Mouse (Mus musculus): ENCODE data around the gene Pex11b.
"Not testable (repeated sequence)": the region's sequence is repeated elsewhere in the genome, so short reads cannot be mapped to it uniquely, and the experiment has no call there.

Pex11b gene

DNA sequence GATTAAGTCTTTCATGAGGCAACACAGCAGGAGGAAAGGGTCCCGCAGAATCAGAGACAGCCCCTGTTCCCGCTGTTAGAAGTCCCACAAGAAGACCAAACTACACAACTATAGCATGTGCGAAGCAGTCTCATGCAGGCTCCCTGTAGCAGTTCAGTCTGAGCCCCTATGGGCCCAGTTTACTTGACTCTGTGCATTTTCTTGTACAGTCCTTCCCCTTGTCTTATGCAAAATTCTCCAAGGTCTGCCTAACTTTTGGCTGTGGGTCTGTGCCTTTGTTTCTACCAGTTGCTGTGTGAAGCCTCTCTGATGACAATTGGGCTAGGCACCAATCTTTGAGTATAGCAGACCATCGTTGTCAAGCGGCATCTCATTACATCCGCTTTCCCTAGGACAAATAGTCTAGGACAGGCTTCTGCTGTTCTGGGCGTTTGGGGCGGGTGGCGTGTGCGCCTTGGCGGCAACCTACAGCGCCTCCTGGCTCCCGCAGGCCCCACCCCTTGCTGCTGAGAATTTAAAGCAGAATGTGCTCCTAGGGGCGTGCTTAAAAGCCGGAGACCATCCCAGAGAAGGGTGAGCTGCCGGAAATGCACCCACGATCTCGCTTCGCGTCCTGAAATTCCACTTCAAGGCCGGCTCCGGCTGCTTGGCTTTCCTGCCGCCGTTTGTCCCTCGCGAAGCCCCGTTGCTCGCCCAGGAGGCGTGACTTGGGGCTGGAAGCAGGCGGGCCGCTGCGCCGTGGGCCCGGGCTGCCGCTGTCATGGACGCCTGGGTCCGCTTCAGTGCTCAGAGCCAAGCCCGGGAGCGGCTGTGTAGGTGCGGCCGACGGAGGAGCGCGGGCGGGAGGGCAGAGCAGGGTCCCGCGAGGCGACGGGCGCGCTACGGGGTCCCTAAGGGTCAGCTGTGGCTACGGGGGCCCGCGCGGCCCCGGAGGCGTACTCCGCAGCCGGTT is at the start of gene Pex11b, which contains the start of gene Gm42957:
TSS of gene Pex11b (plus strand) at position 449 of the 952 bp plus-strand sequence.
TSS of gene Gm42957 (plus strand) at position 547 of the 952 bp plus-strand sequence.
- peak; percentile 73 for DNase-seq (ENCODE audit: low read depth)

DNA sequence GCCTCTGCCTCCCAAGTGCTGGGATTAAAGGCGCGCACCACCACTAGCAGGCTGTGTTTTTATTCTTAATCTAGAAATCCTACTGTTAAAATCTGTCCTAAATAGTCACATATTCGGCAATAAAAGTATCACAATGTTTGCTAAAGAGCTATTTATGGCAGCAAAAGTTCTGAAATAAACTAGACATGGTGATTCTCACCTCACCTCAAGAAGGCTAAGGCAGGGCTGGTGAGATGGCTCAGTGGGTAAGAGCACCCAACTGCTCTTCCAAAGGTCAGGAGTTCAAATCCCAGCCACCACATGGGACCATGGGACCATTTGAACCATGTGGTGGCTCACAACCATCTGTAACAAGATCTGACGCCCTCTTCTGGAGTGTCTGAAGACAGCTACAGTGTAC is 44.5 kb upstream of the Pex11b start:
- no peak for DNase-seq (ENCODE audit: low read depth)

DNA sequence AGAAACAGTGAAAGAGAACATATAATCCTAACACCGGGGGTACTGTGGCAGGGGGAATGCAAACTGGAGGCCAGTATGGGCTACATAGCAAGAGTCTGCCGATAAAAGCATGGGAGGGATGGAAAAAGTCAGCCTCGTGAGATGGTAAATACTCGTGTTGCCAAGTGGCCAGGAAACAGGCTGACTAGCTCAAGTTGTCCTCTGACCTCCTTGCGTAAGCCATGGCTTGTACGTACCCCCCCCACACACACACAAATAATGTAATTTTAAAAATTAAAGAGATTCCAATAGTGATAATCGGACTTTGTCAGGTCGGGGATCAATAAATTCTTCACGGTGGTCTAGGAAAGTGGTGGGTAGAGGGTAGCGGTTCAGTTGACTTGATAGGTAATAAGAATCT is 41.8 kb upstream of the Pex11b start:
- DNase-seq (ENCODE audit: low read depth): no peak

DNA sequence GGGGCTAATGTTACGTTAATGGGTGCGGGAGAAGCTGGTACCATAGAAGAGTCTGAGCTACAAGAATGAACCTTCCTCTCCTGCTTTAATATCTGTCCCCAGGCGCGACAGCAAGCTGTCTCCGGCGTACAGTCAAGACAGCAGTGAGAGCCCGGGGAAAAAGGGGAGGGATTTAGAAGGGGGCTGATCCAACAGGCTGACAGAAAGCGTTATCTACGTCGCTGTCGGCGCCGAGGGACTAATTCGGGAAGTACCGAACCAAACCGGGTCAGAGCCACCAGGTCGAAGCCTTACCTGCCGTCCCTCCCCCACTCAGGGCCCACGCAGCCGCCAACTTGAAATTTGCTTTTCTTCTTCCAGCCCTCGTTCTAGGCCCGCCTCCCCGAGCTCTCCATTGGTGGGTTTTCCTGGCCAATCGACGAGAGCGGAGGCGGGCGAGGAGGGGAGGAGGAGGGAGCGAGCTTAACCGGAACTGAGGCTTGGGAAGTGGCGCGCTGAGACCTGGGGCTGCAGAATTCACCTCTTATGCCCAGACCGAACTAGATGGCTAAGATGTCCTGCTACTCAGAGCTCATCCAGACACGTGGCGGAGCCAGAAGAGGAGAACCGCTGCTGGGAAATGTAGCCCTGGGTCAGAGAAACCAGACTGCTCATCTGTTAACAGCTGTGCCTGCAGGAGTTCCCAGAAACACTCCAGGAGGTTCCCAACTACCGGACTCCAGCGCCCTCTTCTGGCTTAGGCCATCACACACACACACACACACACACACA is 41.2 kb upstream of the Pex11b start, which contains the start of gene Polr3gl:
TSS of gene Polr3gl (minus strand) at position 392 of the 771 bp plus-strand sequence.
- DNase-seq (ENCODE audit: low read depth): peak; percentile 88

DNA sequence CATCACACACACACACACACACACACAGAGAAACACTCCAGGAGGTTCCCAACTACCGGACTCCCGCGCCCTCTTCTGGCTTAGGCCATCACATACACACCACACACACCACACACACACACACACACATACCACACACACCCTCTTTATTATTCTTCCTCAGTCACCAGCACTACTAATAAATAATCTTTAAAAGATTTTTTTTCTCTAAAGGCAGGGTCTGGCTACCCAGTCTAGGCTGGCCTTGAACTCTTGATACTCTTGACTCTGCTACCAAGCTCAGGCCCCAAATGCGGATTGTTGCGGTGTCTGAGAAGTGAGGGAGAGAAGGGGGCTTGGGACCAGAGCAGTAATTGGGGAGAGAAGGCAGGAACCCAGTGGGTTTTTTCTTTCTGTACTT is 40.3 kb upstream of the Pex11b start:
- DNase-seq (ENCODE audit: low read depth): no peak

DNA sequence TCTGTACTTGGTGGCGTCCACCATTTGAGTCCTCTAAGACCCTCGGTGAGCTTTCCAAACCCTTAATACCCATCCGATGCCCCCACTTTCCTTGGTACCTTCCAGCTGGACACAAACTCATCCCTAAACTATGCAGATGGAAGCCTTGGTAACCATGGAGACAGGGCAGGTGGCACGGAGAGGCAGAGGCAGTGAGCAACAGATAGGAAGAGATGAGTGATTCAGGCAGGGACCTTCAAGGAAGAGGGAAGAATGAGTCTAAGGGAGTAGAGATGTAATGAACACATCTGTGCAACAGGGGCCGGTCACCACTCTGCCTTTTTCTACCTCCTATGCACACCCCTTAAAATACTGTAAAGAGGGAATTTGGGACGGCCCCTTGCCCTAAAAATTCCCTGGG is 39.5 kb upstream of the Pex11b start:
- no peak for DNase-seq (ENCODE audit: low read depth)

DNA sequence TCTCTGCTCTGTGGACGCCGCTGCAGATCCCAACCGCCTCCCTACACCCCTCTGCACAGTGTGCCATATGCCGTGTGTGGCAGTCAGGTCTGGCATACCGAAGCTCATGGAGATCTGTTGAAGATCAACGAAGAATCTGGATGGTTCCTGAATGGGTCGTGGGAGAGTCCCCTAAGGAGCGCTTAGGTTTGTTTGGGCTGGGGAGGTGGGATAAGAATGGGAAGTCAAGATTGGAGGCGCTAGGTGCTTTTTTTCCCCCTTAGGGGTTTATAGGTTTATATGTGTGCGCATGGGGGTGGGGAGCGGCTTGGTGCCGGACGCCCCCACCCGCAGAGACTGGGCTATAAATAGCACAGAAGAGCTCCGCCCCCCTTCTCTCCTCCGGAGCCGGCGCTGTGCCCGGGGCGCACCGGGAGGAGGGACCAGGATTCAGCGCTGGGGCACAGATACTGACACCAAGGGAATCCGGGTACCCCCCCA is 38.9 kb upstream of the Pex11b start, which contains the start of gene Ankrd34a:
TSS of gene Ankrd34a (plus strand) at position 409 of the 480 bp plus-strand sequence.
- no peak for DNase-seq (ENCODE audit: low read depth)

DNA sequence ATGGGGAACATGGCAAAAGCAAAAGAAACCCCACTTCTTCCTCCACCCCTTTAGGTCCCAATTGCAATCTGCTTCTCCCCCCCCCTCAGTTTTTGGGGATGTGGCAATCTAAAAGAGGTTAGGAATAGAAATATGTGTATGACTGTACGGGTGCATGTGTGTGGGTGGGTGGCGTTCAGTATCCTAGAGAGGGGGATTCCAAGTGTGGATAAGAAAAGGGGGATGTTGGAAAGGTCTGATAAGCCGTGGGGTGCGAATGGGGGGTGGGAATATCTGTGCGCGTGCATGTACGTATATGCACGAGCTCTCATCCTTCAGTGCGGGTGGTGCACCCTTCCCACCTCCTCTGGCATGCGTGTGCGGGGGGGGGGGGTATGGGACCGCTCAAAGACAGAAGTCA is 38.3 kb upstream of the Pex11b start:
- DNase-seq (ENCODE audit: low read depth): no peak

DNA sequence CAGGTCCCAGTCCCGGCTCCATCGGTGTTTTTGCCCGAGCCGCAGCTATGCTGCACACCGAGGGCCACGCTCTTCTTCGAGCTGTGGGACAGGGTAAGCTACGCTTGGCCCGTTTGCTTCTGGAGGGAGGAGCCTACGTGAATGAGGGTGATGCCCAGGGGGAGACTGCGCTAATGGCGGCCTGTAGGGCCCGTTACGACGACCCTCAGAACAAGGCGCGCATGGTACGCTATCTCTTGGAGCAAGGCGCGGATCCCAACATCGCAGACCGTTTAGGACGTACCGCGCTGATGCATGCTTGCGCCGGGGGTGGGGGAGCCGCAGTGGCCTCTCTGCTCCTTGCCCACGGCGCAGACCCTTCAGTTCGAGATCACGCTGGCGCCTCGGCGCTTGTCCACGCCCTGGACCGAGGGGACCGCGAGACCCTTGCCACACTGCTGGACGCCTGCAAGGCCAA is 37.7 kb upstream of the Pex11b start:
- DNase-seq (ENCODE audit: low read depth): no peak

DNA sequence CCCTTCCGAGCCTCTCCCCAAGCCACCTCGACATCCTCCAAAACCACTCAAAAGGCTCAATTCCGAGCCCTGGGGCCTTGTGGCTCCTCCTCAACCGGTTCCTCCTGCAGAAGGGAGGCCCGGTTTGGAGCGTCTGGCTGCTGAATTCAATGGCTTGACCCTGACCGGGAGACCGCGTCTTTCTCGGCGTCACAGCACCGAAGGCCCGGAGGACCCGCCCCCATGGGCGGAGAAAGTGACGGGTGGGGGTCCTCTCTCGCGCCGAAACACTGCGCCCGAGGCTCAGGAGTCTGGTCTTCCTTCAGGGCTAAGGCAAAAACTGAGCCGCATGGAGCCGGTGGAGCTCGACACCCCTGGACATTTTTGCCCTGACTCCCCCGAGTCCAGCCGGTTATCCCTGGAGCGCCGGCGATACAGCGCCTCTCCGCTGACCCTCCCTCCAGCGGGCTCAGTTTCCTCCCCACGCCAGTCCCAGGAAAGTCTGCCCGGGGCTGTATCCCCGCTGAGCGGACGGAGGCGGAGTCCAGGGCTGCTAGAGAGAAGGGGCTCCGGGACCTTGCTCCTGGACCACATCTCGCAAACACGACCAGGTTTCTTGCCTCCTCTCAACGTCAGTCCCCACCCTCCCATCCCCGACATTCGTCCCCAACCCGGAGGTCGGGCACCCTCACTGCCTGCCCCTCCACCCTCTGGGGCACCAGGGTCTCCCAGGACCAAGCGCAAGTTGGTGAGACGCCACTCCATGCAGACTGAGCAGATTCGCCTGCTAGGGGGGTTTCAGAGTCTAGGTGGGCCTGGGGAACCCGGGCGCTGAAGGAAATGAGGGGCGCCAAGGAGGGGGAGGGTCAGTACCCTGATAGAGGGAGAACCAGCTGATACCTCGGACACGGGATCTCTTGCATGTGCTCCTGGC is 36.8 kb upstream of the Pex11b start:
- DNase-seq (ENCODE audit: low read depth): no peak

DNA sequence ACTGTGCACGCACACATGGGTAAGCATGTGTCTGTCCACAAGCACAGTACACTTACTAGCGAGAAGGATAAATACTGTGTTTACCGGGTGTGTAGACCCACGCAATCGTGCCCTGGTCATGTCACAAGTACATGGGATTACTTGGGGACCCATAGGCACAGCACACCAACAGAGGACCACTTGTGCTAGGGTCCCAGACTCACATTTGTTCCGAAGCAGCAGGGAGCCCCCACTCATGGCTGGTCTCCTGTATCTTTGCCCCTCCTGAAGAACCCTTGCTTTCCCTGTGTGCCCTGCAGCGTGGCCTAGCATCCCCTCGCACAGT is 36.1 kb upstream of the Pex11b start:
- DNase-seq (ENCODE audit: low read depth): no peak

DNA sequence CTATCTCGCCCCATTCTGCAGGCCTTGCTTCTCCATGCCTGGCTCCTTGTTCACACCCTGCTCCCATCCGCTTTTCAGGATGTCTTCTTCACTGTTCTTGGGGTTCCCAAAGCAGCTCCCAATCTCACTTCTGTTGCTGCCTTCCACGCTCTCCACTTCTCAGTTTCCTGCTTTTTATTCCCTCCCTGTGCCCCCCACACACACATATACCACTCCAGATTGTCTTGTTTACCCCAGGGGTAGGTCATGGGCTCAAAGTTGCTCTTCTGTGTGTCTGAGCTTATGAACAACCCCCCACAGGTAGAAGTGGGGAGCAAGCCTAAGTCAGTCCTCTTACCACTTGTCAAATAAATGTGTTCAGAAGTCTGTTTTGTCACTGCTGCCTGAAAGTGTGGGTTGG is 35.8 kb upstream of the Pex11b start:
- no peak for DNase-seq (ENCODE audit: low read depth)

DNA sequence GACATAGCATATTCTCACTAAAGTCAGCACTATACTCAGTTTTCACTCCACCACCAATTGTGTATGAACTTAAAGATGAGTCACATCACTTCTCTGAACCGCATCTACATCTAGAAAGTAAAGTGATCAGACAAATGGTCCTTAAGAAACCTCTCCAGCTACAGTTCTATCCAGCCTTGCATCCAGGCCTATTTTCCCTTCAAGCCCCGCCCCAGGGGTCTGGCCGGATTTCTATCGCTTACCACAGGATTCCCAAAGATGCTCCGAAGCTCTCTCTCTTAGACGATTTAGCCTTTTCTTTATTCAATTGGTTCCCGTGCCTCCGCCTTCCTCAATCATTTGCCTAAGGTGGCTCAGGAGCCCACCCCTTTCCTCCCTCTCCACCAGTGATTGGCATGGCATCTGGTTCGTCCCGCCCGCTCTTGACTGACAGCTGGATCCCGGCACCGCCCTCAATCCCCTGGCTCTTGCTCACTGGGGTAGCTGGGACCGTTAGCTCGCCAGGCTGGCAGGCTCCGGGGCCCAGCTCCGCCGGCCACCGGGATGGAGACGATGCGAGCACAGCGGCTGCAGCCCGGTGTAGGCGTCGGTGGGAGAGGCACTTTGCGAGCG is 34.4 kb upstream of the Pex11b start, which contains the start of gene Lix1l:
TSS of gene Lix1l (plus strand) at position 511 of the 612 bp plus-strand sequence.
- peak; percentile 86 for DNase-seq (ENCODE audit: low read depth)

DNA sequence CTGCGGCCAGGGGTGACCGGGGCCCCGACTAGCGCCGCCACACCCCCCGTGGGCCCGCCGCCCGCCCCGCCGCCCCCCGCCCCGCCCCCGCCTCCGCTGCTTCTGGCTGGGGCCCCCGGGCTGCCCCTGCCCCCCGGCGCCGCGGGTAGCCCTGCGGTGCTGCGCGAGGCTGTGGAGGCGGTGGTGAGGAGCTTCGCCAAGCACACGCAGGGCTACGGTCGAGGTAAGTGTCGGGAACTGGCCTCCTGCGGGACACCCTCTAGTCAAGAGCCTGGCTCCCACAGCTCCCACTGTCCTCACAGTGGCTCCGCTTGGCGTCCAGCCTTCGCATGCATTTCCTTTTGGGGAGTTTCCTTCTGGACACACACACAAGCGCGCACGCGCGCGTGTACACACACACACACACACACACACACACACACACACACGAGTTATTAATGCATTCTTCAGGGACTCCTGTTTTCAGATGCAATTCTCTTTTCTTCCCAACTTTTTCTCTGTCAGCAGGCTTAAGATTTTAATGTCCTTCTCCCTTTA is 33.9 kb upstream of the Pex11b start:
- no peak for DNase-seq (ENCODE audit: low read depth)

DNA sequence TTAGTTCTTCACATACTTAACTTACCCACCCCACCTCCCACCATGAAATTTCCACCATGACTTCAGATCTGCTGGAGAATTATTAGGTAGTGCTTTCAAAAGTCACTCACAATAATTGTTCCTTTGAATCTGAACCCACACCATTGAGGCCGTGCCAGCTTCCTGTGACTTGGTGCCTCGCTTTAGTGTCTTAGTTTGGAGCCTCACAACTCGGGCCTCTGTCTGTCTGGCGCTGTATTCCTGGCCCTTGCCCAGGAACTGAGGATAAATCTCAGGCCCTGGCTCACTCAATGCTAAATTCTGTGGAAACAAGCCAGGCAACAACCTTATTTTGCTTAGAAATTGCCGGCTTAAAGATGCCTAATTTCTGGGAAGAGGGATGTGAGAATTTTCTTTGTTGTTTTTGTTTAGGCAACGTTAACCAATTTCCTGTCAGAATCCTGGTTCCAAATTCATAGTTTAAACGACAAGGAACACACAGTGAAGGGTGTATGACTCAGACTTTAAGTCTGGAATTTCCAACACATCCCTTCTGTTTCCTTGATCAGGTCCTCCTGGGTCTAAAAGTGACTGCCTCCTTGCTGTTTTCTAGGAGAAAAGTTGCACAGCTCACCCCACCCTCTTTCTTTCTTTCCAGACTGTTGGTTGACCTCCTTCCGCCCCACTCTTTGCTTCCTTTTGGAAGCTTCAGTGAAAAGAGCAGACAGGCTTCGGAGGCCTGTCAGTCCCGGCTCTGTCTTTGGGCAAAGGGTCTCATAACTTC is 33.1 kb upstream of the Pex11b start:
- DNase-seq (ENCODE audit: low read depth): no peak

DNA sequence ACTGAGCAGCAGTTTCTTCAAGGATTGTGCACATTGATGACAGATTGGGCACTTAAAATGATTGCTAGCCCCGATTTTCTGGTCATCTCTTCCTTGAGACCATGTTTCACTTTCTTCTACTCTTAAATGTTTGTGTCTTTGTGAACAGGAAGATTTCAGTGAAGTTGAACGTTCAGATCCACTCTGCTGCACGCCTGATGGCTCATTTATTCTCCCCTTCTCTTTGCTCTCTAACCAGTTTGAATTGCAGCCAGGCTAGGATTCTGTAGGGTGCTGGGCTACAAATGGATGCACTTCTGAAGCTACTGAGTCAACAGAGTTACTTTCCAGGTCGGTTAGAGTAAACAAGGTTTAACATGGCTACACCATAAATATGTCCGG is 32.5 kb upstream of the Pex11b start:
- DNase-seq (ENCODE audit: low read depth): no peak

DNA sequence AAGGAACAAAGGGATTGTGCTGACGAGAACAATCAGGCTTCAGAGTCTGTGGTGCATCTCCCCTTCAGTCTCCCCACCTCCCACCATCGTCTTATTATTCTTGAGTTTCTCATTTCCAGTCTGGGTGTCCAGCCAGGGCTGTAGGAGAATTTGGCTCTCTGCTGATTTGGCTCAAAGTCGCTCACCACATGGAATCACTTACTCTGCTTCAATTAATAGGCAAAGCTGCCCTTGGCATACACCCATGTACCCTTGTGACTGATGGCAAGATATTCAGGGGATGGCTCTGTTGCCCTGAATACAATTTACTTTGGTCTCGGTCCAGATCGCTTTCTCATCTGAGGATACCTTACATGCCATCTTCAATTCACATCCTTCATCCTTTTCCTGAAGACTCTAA is 31.9 kb upstream of the Pex11b start:
- no peak for DNase-seq (ENCODE audit: low read depth)

DNA sequence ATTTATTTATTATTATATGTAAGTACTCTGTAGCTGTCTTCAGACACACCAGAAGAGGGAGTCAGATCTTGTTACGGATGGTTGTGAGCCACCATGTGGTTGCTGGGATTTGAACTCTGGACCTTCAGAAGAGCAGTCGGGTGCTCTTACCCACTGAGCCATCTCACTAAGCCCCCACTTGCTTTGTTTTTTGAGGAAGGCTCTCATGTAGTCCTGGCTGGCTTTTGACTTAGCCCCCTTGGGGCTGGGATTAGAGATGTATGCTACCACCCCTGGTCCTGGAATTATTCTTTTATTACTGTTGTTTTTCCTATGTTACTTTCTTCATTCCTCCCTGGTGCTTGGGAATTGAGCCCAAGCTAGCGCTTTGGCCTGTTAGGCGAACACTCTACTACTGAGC is 29.2 kb upstream of the Pex11b start:
- not testable (repeated sequence) for DNase-seq (ENCODE audit: low read depth)

DNA sequence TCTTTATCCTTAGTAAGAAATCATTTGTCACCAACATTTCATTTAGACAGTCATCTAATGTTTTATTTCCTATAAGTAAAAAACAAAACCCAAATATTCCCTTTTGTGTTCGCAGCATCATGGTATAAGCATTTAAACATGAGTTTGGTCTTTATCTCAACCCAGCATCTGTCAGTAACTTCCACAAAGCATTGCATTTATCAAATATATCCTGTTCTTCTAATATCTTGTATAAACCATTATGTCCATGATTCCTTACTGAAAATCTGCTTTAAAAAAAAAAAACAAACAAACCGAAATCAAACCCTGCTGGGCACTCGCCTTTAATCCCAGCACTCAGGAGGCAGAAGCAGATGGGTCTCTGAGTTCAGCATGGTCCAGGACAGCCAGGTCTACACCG is 28.6 kb upstream of the Pex11b start:
- DNase-seq (ENCODE audit: low read depth): no peak

DNA sequence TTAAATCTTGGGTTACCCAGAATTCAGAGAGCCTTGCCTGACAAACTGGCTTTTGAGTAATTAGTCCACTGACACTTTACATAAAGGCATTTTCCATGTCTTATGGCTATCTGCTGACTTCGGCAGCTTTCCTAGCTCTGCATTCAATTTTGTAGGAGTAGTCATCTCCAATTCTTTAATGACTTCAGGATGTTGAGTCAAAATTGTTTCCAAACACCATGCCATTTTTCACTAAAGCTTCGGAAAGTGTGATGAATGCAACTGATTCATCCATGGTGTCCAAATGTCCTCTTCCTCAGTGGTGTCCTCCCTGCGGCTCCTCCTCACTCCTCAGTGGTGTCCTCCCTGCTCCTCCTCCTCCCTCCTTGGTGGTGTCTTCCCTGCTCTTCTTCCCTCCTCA is 17.2 kb upstream of the Pex11b start:
- no peak for DNase-seq (ENCODE audit: low read depth)

Measured in c-Kit-positive CD71-negative TER-119-negative erythroid progenitor cells, embryonic 14.5 days (primary cell).